Mouse (Mus musculus) cerebral cortex, adult 2 months (tissue): ENCODE results near the gene Fam69b.

Experiments used
- whole genome bisulfite sequencing: fragments of 180-500 bp; shearing (Covaris S2); methylation state at CpG from one replicate; pipeline ENCODE4 v1.1.7; 2018; 5-methylcytosine and 5-hydroxymethylcytosine counted together

Fam69b gene

GRCm38 (mm10) chr2:26627921-26628739, at the start of gene Fam69b:
TSS of gene Fam69b (plus strand) at chr2:26628457.
- WGBS: under 1% methylated on average over 68 of the region's 70 CpGs

- 88% methylated on average over 1 of the region's 1 CpGs for WGBS
Measured at GRCm38 (mm10) chr2:26579714-26580113, 48.5 kb upstream of the Fam69b start, which contains the start of gene Egfl7. TSS of gene Egfl7 (plus strand) at chr2:26580014.

GRCm38 (mm10) chr2:26580751-26581150, 47.5 kb upstream of the Fam69b start:
- 96% methylated on average over 5 of the region's 5 CpGs for WGBS

- 69% methylated on average over 2 of the region's 2 CpGs for WGBS
Measured at GRCm38 (mm10) chr2:26582203-26582602, 46.1 kb upstream of the Fam69b start.

GRCm38 (mm10) chr2:26582741-26583140, 45.5 kb upstream of the Fam69b start:
- 66% methylated on average over 7 of the region's 7 CpGs for WGBS

- 85% methylated on average over 11 of the region's 11 CpGs for WGBS
Measured at GRCm38 (mm10) chr2:26583640-26584039, 44.6 kb upstream of the Fam69b start.

GRCm38 (mm10) chr2:26585713-26586112, 42.5 kb upstream of the Fam69b start:
- WGBS: 44% methylated on average over 6 of the region's 6 CpGs

- WGBS: 1% methylated on average over 65 of the region's 65 CpGs
Measured at GRCm38 (mm10) chr2:26586294-26587043, 41.8 kb upstream of the Fam69b start, which contains the start of gene Gm20532. TSS of gene Gm20532 (plus strand) at chr2:26586639.

GRCm38 (mm10) chr2:26587044-26587405, 41.2 kb upstream of the Fam69b start:
- WGBS: 10% methylated on average over 11 of the region's 11 CpGs

GRCm38 (mm10) chr2:26588573-26588972, 39.7 kb upstream of the Fam69b start:
- WGBS: 68% methylated on average over 4 of the region's 4 CpGs

GRCm38 (mm10) chr2:26589284-26589683, 39.0 kb upstream of the Fam69b start:
- WGBS: 95% methylated on average over 10 of the region's 10 CpGs

GRCm38 (mm10) chr2:26590282-26590681, 38.0 kb upstream of the Fam69b start:
- WGBS: 80% methylated on average over 7 of the region's 7 CpGs

GRCm38 (mm10) chr2:26590962-26591361, 37.3 kb upstream of the Fam69b start:
- 82% methylated on average over 7 of the region's 7 CpGs for WGBS

- WGBS: 89% methylated on average over 12 of the region's 12 CpGs
Measured at GRCm38 (mm10) chr2:26591416-26591815, 36.8 kb upstream of the Fam69b start.

- 77% methylated on average over 9 of the region's 9 CpGs for WGBS
Measured at GRCm38 (mm10) chr2:26593211-26594021, 34.8 kb upstream of the Fam69b start.

- WGBS: 62% methylated on average over 9 of the region's 9 CpGs
Measured at GRCm38 (mm10) chr2:26594022-26594346, 34.3 kb upstream of the Fam69b start.

GRCm38 (mm10) chr2:26594461-26594933, 33.8 kb upstream of the Fam69b start:
- WGBS: 81% methylated on average over 7 of the region's 7 CpGs

- WGBS: 80% methylated on average over 6 of the region's 6 CpGs
Measured at GRCm38 (mm10) chr2:26594934-26595724, 33.1 kb upstream of the Fam69b start.

GRCm38 (mm10) chr2:26595725-26596435, 32.4 kb upstream of the Fam69b start:
- 85% methylated on average over 11 of the region's 11 CpGs for WGBS

- WGBS: 96% methylated on average over 3 of the region's 3 CpGs
Measured at GRCm38 (mm10) chr2:26596898-26597297, 31.4 kb upstream of the Fam69b start.
